Mouse (Mus musculus) urinary bladder, postnatal 36 days (tissue): ENCODE results near the gene Smok2a.
A peak's percentile ranks its signal among the peaks of the same experiment; 100 is the strongest.
"Not testable (repeated sequence)": the region's sequence is repeated elsewhere in the genome, so short reads cannot be mapped to it uniquely, and the experiment has no call there.

ENCODE experiments used
- DNase-seq, 2 experiments: peaks; one replicate each; pipeline ENCODE4 v3.0.0; 2022; ENCODE audit warnings: low spot score in 2 of 2, mixed read lengths in 1 of 2

The Smok2a gene

GRCm38 (mm10) chr17:13220888-13221287 lies at the start of gene Smok2a:
Gene Smok2a (plus strand): TSS chr17:13221188.
- DNase-seq = no peak

- DNase-seq = not testable (repeated sequence)
Measured at GRCm38 (mm10) chr17:13173578-13173977, 47.4 kb upstream of the Smok2a start.

GRCm38 (mm10) chr17:13174029-13174428 lies 47.0 kb upstream of the Smok2a start:
- not testable (repeated sequence) for DNase-seq

- not testable (repeated sequence) for DNase-seq
Measured at GRCm38 (mm10) chr17:13175609-13176008, 45.4 kb upstream of the Smok2a start.

GRCm38 (mm10) chr17:13177796-13178195 lies 43.2 kb upstream of the Smok2a start:
- not testable (repeated sequence) for DNase-seq

- not testable (repeated sequence) for DNase-seq
Measured at GRCm38 (mm10) chr17:13179021-13179420, 42.0 kb upstream of the Smok2a start.

- not testable (repeated sequence) for DNase-seq
Measured at GRCm38 (mm10) chr17:13180491-13180890, 40.5 kb upstream of the Smok2a start.

GRCm38 (mm10) chr17:13182712-13183111 lies 38.3 kb upstream of the Smok2a start:
- not testable (repeated sequence) for DNase-seq

- DNase-seq = not testable (repeated sequence)
Measured at GRCm38 (mm10) chr17:13184514-13184913, 36.5 kb upstream of the Smok2a start.

GRCm38 (mm10) chr17:13186541-13186940 lies 34.4 kb upstream of the Smok2a start:
- not testable (repeated sequence) for DNase-seq

GRCm38 (mm10) chr17:13187621-13188020 lies 33.4 kb upstream of the Smok2a start:
- DNase-seq = not testable (repeated sequence)

- not testable (repeated sequence) for DNase-seq
Measured at GRCm38 (mm10) chr17:13188846-13189245, 32.1 kb upstream of the Smok2a start.

- not testable (repeated sequence) for DNase-seq
Measured at GRCm38 (mm10) chr17:13190836-13191583, 30.0 kb upstream of the Smok2a start.

GRCm38 (mm10) chr17:13196486-13196885 lies 24.5 kb upstream of the Smok2a start:
- DNase-seq = not testable (repeated sequence)

- not testable (repeated sequence) for DNase-seq
Measured at GRCm38 (mm10) chr17:13198812-13199211, 22.2 kb upstream of the Smok2a start.

GRCm38 (mm10) chr17:13199880-13200409 lies 21.0 kb upstream of the Smok2a start:
- not testable (repeated sequence) for DNase-seq

GRCm38 (mm10) chr17:13201551-13201950 lies 19.4 kb upstream of the Smok2a start:
- DNase-seq = not testable (repeated sequence)

- not testable (repeated sequence) for DNase-seq
Measured at GRCm38 (mm10) chr17:13202453-13203107, 18.4 kb upstream of the Smok2a start.

- not testable (repeated sequence) for DNase-seq
Measured at GRCm38 (mm10) chr17:13205247-13205646, 15.7 kb upstream of the Smok2a start.

- DNase-seq = no peak
Measured at GRCm38 (mm10) chr17:13206491-13206890, 14.5 kb upstream of the Smok2a start.

- DNase-seq = not testable (repeated sequence)
Measured at GRCm38 (mm10) chr17:13208460-13208859, 12.5 kb upstream of the Smok2a start.

GRCm38 (mm10) chr17:13212136-13212850 lies 8.7 kb upstream of the Smok2a start:
- peak; percentile 39 to 69 for DNase-seq
